8 mouse cellular contexts compared by ENCODE assay signal in genomic region chr6:38352451-38352850, GRCm38 (mm10). TPM values are rescaled to one million over a fixed set of nuclear protein-coding genes. Genes with fewer than 3 reads are reported as not detected.
DNase-seq lines count a peak whose midpoint lies in the region; ATAC-seq lines count a peak whose summit lies in the region.

No protein-coding gene starts in this region.

- no peaks in the 10 kb centered on the region for H3K9me3 ChIP-seq in kidney, embryonic 14.5 days (ENCODE audit: control insufficient read depth, low read length)
- no peaks in the 10 kb centered on the region for H3K9me3 ChIP-seq in embryonic facial prominence, embryonic 14.5 days (ENCODE audit: control insufficient read depth, low read length)

- H3K27ac ChIP-seq in kidney, embryonic 14.5 days (ENCODE audit: low read depth, low read length), result no peak overlapping the region
- no peak overlapping the region for H3K27ac ChIP-seq in embryonic facial prominence, embryonic 14.5 days (replicated peaks; ENCODE audit: low read depth, low read length)

- no peaks in the 10 kb centered on the region; the same call in 1 of the 2 replicates for H3K4me1 ChIP-seq in kidney, embryonic 14.5 days (ENCODE audit: control insufficient read depth, insufficient read depth, low read length)
- H3K4me1 ChIP-seq in embryonic facial prominence, embryonic 14.5 days (ENCODE audit: control insufficient read depth, insufficient read depth, low read length), result peaks cover 3% of the 10 kb centered on the region; the same call in 1 of the 2 replicates

- no peak overlapping the region; the same call in 1 of the 2 replicates for H3K4me3 ChIP-seq in kidney, embryonic 14.5 days (ENCODE audit: low read length)
- H3K4me3 ChIP-seq in embryonic facial prominence, embryonic 14.5 days (ENCODE audit: low read depth, low read length), result 0 out of 2 replicates have a peak overlapping the region, but pooled peaks have one; percentile 6

- 0 out of 2 replicates have a peak overlapping the region, but pooled peaks have one; percentile 67 for H3K4me2 ChIP-seq in kidney, embryonic 14.5 days (replicated peaks; ENCODE audit: low read depth, low read length)
- H3K4me2 ChIP-seq in embryonic facial prominence, embryonic 14.5 days (ENCODE audit: low read depth, low read length), result no peak overlapping the region

- no peak for DNase-seq in kidney, postnatal 36 days
- peak; percentile 44 for DNase-seq in ES-CJ7 (ENCODE audit: low read depth, low spot score)
- peak; percentile 14 for DNase-seq in embryonic facial prominence, embryonic 14.5 days (ENCODE audit: low spot score)
- peak; percentile 18 for DNase-seq in mesoderm, embryonic 11.5 days (ENCODE audit: low read depth, low spot score)
- DNase-seq in frontal cortex, adult 2 months (ENCODE audit: extremely low spot score in 1 of 2, low spot score in 1 of 2), result no peak
- DNase-seq in natural killer cell, adult 2 months (ENCODE audit: low spot score in 2 of 2), result no peak

- ATAC-seq in kidney, embryonic 14.5 days (ENCODE audit: low FRiP score, low TSS enrichment), result no peak
- no peak for ATAC-seq in embryonic facial prominence, embryonic 14.5 days (ENCODE audit: low read depth)
- no peak for ATAC-seq in monocyte, adult 5-6 weeks (replicated peaks; ENCODE audit: insufficient number of reproducible peaks, low FRiP score, low TSS enrichment, poor library complexity, severe bottlenecking)

- H3K27me3 ChIP-seq in kidney, embryonic 14.5 days (ENCODE audit: control insufficient read depth, insufficient read depth, low read length), result peaks cover 58% of the 10 kb centered on the region
- H3K27me3 ChIP-seq in embryonic facial prominence, embryonic 14.5 days (replicated peaks; ENCODE audit: control insufficient read depth, insufficient read depth, low read length), result peaks cover 71% of the 10 kb centered on the region

- no peak overlapping the region for H3K9ac ChIP-seq in kidney, embryonic 14.5 days (ENCODE audit: low read depth, low read length)
- H3K9ac ChIP-seq in embryonic facial prominence, embryonic 14.5 days (ENCODE audit: low read depth, low read length), result no peak overlapping the region

- WGBS in kidney, embryonic 14.5 days, result 13% methylated on average over 10 of the region's 10 CpGs
- WGBS in embryonic facial prominence, embryonic 14.5 days, result 17% methylated on average over 10 of the region's 10 CpGs

- no peaks in the 10 kb centered on the region for H3K36me3 ChIP-seq in kidney, embryonic 14.5 days (ENCODE audit: control insufficient read depth, insufficient read depth, low read length)
- H3K36me3 ChIP-seq in embryonic facial prominence, embryonic 14.5 days (ENCODE audit: control insufficient read depth, insufficient read depth, low read length), result no peaks in the 10 kb centered on the region

RNA-seq across cellular contexts. Expression of gene Zc3hav1, which starts 2.0 kb away (rescaled TPM):
- polyA plus RNA-seq in kidney, embryonic 14.5 days (2014; fragmentation: Nextera tagmentation; extraction: Ambion mirVana), result 2.1 and 3.4 TPM in 2 replicates
- 3.9 and 4.7 TPM in 2 replicates for polyA plus RNA-seq in embryonic facial prominence, embryonic 14.5 days (2014; fragmentation: Nextera tagmentation; extraction: Ambion mirVana)
- 3.5 and 3.9 TPM in 2 replicates for polyA plus RNA-seq in frontal cortex, adult 2 months (2012; rRNA removed)
- total RNA-seq in monocyte, adult 5-6 weeks (2017), result 128 to 170 TPM (median 152 TPM) in 3 replicates

RNA-seq across cellular contexts. Expression of gene Ttc26, which starts 28.8 kb away (rescaled TPM):
- polyA plus RNA-seq in kidney, embryonic 14.5 days (2014; fragmentation: Nextera tagmentation; extraction: Ambion mirVana), result 5.1 and 10.9 TPM in 2 replicates
- polyA plus RNA-seq in embryonic facial prominence, embryonic 14.5 days (2014; fragmentation: Nextera tagmentation; extraction: Ambion mirVana), result 5.0 and 5.3 TPM in 2 replicates
- polyA plus RNA-seq in frontal cortex, adult 2 months (2012; rRNA removed), result 6.2 and 6.4 TPM in 2 replicates
- total RNA-seq in monocyte, adult 5-6 weeks (2017), result not detected in 3 replicates

RNA-seq across cellular contexts. Expression of gene Zc3hav1l, which starts 53.4 kb away (rescaled TPM):
- polyA plus RNA-seq in kidney, embryonic 14.5 days (2014; fragmentation: Nextera tagmentation; extraction: Ambion mirVana), result 10.9 and 14.9 TPM in 2 replicates
- 10.6 and 12.3 TPM in 2 replicates for polyA plus RNA-seq in embryonic facial prominence, embryonic 14.5 days (2014; fragmentation: Nextera tagmentation; extraction: Ambion mirVana)
- polyA plus RNA-seq in frontal cortex, adult 2 months (2012; rRNA removed), result 4.0 and 4.2 TPM in 2 replicates
- 0.68 to 1.5 TPM in 2 of 3 replicates, not detected in the other for total RNA-seq in monocyte, adult 5-6 weeks (2017)

Comparison
In these comparisons a context has a peak if more than half of its experiments do, and no peak if none do; other contexts are left out.
1. DNase-seq: peak in ES-CJ7 (single experiment), embryonic facial prominence, embryonic 14.5 days (single experiment) and mesoderm, embryonic 11.5 days (single experiment); none in kidney, postnatal 36 days (0 of 2), frontal cortex, adult 2 months (0 of 2) and natural killer cell, adult 2 months (0 of 2).